Mouse (Mus musculus): ENCODE measurements at regions not wholly inside any gene's neighbourhood (a gene's known extent, or its start where the extent isn't known, plus 50 kb on each side); places are given as distances from the start of the nearest gene placed in this dataset.

DNA sequence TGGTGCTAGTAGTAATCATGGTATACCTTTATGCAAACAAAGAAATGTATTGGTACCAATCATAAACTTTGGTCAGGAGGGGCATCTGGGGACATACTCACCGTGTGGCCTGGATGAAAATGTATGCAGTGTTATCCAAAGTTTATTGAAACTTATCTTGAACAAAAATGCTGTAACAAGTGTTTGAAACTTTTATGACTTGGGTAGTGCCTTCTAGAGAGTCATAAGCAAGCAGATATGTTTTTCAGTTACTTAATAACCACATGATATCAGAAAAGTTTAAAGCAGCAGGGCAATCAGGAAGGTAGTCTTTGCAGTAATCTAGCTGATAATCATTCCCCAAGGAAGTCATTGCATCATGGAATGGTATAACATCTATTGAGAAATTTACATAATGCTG, 401.5 kb downstream of the Gm11232 start:
- H3K79me2 ChIP-seq (ENCODE audit: control insufficient read depth, insufficient read depth) = no peaks in the 10 kb centered on the region
- no peak overlapping the region for H3ac ChIP-seq (ENCODE audit: control insufficient read depth, insufficient read length, low read depth)
- H3K4me3 ChIP-seq (ENCODE audit: insufficient read depth, poor library complexity, severe bottlenecking) = no peak overlapping the region
- TF ChIP-seq MYOG (IDR thresholded peaks at IDR 0.05; ENCODE audit: control insufficient read depth, extremely low read depth, insufficient read length) (no peak), MAX (IDR thresholded peaks at IDR 0.05) (no peak), CEBPB (IDR thresholded peaks at IDR 0.05; ENCODE audit: low read depth) (no peak), FOSL1 (IDR thresholded peaks at IDR 0.05; ENCODE audit: insufficient read depth, low read length, poor library complexity, severe bottlenecking) (no peak), CTCF (IDR thresholded peaks at IDR 0.05; ENCODE audit: control insufficient read depth, insufficient read depth, insufficient read length) (no peak), USF1 (IDR thresholded peaks at IDR 0.05; ENCODE audit: low read depth) (no peak), MYOD1 (IDR thresholded peaks at IDR 0.05; ENCODE audit: control insufficient read depth, insufficient read length, low read depth) (no peak)
- no peaks in the 10 kb centered on the region for H3K27me3 ChIP-seq (ENCODE audit: control insufficient read depth, insufficient read depth, insufficient read length)
- H3K36me3 ChIP-seq (ENCODE audit: control insufficient read depth, insufficient read depth) = no peaks in the 10 kb centered on the region
- H3K79me3 ChIP-seq (ENCODE audit: low read depth) = no peaks in the 10 kb centered on the region

DNA sequence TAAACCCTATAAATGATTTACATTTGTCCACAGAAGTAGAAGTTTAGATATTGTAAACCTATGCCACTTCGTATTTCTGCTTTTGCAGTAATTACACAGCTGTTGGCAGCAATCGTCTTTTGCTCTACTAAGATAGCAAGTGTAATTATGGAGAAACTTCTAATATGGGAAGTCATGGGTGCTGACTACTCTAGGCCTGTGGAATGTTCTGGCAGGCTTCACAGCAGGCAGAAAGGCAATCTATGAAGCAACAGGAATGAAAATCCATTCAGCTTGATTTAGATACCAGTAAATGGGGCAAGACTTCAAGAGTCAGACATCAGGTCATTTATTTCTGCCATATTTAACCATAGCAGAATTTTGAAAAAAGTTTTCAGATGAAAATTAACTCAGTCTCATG, 405.9 kb downstream of the Gm11232 start:
- Histone ChIP-seq H3K27me3 (ENCODE audit: control insufficient read depth, insufficient read depth, insufficient read length) (no peaks in the 10 kb centered on the region), H3K79me3 (ENCODE audit: low read depth) (no peaks in the 10 kb centered on the region), H3ac (ENCODE audit: control insufficient read depth, insufficient read length, low read depth) (no peak overlapping the region), H3K36me3 (ENCODE audit: control insufficient read depth, insufficient read depth) (no peaks in the 10 kb centered on the region), H3K4me3 (ENCODE audit: insufficient read depth, poor library complexity, severe bottlenecking) (no peak overlapping the region), H3K79me2 (ENCODE audit: control insufficient read depth, insufficient read depth) (no peaks in the 10 kb centered on the region)
- TF ChIP-seq MYOG (IDR thresholded peaks at IDR 0.05; ENCODE audit: control insufficient read depth, extremely low read depth, insufficient read length) = no peak
- TF ChIP-seq CEBPB (IDR thresholded peaks at IDR 0.05; ENCODE audit: low read depth) = no peak
- TF ChIP-seq MAX (IDR thresholded peaks at IDR 0.05) = no peak
- no peak for TF ChIP-seq USF1 (IDR thresholded peaks at IDR 0.05; ENCODE audit: low read depth)

DNA sequence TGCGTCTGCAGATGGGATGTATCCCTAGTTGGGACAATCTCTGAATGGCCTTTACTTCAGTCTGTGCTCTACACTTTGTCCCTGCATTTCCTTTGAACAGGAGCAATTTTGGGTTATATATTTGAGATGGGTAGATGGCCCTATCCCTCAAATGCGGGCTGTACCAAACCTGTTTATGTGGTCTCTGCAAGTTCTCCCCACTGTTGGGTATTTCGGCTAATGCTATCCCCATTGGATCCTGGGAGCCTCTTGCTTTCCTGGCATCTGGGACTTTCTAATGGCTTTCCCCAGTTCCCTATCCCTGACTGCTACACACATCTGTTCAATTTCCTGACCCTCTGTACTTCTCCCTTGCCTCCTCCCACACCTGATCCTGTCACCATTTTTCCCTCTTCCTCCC, 414.7 kb downstream of the Gm11232 start:
- no peak overlapping the region for H3ac ChIP-seq (ENCODE audit: control insufficient read depth, insufficient read length, low read depth)
- H3K27me3 ChIP-seq (ENCODE audit: control insufficient read depth, insufficient read depth, insufficient read length) = no peaks in the 10 kb centered on the region
- no peak overlapping the region for H3K4me3 ChIP-seq (ENCODE audit: insufficient read depth, poor library complexity, severe bottlenecking)
- H3K79me2 ChIP-seq (ENCODE audit: control insufficient read depth, insufficient read depth) = no peaks in the 10 kb centered on the region
- H3K36me3 ChIP-seq (ENCODE audit: control insufficient read depth, insufficient read depth) = no peaks in the 10 kb centered on the region
- H3K79me3 ChIP-seq (ENCODE audit: low read depth) = no peaks in the 10 kb centered on the region
- TF ChIP-seq MYOG (IDR thresholded peaks at IDR 0.05; ENCODE audit: control insufficient read depth, extremely low read depth, insufficient read length) (no peak), USF1 (IDR thresholded peaks at IDR 0.05; ENCODE audit: low read depth) (no peak), CTCF (IDR thresholded peaks at IDR 0.05; ENCODE audit: control insufficient read depth, insufficient read depth, insufficient read length) (no peak), MYOD1 (IDR thresholded peaks at IDR 0.05; ENCODE audit: control insufficient read depth, insufficient read length, low read depth) (no peak)

DNA sequence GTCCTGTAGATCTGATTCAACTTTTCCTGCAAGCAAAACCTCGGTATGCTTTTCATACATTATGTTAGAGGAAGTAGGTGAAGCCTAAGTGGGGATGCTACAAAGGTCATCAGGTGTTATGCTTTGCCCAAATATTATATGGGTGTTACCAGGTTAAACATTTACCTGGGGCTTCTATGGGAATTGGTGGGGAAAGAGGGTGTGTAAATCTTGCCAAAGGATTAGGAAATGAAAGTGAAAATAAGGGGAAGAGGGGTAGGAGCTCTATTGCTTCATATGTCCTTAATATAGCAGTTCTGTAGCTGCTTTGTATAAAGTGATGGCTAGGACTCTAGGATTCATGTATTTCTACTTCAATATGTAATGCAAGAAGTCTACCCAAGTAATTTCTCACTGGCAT, 419.2 kb downstream of the Gm11232 start:
- TF ChIP-seq CEBPB (IDR thresholded peaks at IDR 0.05; ENCODE audit: low read depth) (no peak), CTCF (IDR thresholded peaks at IDR 0.05; ENCODE audit: control insufficient read depth, insufficient read depth, insufficient read length) (no peak), MAX (IDR thresholded peaks at IDR 0.05) (no peak), FOSL1 (IDR thresholded peaks at IDR 0.05; ENCODE audit: insufficient read depth, low read length, poor library complexity, severe bottlenecking) (no peak), USF1 (IDR thresholded peaks at IDR 0.05; ENCODE audit: low read depth) (no peak), MYOG (IDR thresholded peaks at IDR 0.05; ENCODE audit: control insufficient read depth, extremely low read depth, insufficient read length) (no peak), MYOD1 (IDR thresholded peaks at IDR 0.05; ENCODE audit: control insufficient read depth, insufficient read length, low read depth) (no peak)
- Histone ChIP-seq H3K4me3 (ENCODE audit: insufficient read depth, poor library complexity, severe bottlenecking) (no peak overlapping the region), H3K27me3 (ENCODE audit: control insufficient read depth, insufficient read depth, insufficient read length) (no peaks in the 10 kb centered on the region), H3K79me3 (ENCODE audit: low read depth) (no peaks in the 10 kb centered on the region), H3K79me2 (ENCODE audit: control insufficient read depth, insufficient read depth) (no peaks in the 10 kb centered on the region), H3K36me3 (ENCODE audit: control insufficient read depth, insufficient read depth) (no peaks in the 10 kb centered on the region), H3ac (ENCODE audit: control insufficient read depth, insufficient read length, low read depth) (no peak overlapping the region)

DNA sequence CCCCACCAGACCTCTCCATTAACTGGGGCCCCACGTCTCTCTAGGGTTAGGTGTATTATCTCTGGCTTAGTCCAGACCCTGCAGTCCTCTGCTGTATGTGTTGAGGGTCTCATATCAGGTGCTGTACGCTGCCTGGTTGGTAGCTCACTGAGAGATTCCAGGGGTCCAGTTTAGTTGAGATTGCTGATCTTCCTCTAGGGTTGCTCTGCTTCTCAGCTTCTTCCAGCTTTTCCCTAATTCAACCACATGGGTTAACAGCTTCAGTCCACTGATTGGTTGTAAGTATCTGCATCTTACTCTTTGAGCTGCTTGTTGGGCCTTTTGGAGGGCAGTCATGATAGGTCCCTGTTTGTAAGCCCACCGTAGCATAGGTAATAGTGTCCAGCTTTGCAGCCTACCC, 425.1 kb downstream of the Gm11232 start:
- Histone ChIP-seq H3K79me2 (ENCODE audit: control insufficient read depth, insufficient read depth) (no peaks in the 10 kb centered on the region), H3K36me3 (ENCODE audit: control insufficient read depth, insufficient read depth) (no peaks in the 10 kb centered on the region), H3K4me3 (ENCODE audit: insufficient read depth, poor library complexity, severe bottlenecking) (no peak overlapping the region), H3K79me3 (ENCODE audit: low read depth) (no peaks in the 10 kb centered on the region), H3K27me3 (ENCODE audit: control insufficient read depth, insufficient read depth, insufficient read length) (no peaks in the 10 kb centered on the region), H3ac (ENCODE audit: control insufficient read depth, insufficient read length, low read depth) (no peak overlapping the region)
- TF ChIP-seq CEBPB (IDR thresholded peaks at IDR 0.05; ENCODE audit: low read depth) = no peak
- TF ChIP-seq MYOD1 (IDR thresholded peaks at IDR 0.05; ENCODE audit: control insufficient read depth, insufficient read length, low read depth) = no peak
- TF ChIP-seq FOSL1 (IDR thresholded peaks at IDR 0.05; ENCODE audit: insufficient read depth, low read length, poor library complexity, severe bottlenecking) = no peak
- TF ChIP-seq CTCF (IDR thresholded peaks at IDR 0.05; ENCODE audit: control insufficient read depth, insufficient read depth, insufficient read length) = no peak
- TF ChIP-seq MAX (IDR thresholded peaks at IDR 0.05) = no peak
- TF ChIP-seq MYOG (IDR thresholded peaks at IDR 0.05; ENCODE audit: control insufficient read depth, extremely low read depth, insufficient read length) = no peak
- TF ChIP-seq USF1 (IDR thresholded peaks at IDR 0.05; ENCODE audit: low read depth) = no peak

DNA sequence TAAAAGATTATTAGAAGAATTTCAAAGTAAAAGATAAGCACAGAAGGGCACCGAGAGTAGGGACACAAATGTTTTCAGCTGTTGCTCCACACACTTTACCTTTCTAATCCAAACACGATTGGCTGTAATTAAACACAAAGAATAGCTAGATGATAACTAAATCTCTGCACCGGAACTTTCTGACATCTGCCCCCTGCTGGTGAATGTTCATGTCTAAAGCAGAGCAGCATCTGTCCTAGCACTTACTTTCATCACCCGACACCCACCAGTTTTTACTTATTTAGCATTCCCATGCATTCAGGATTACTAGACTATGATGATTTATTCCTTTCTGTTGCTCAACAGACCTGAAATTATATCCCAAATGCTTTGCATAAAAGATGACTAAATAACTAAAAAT, 425.7 kb downstream of the Gm11232 start:
- Histone ChIP-seq H3ac (ENCODE audit: control insufficient read depth, insufficient read length, low read depth) (no peak overlapping the region), H3K4me3 (ENCODE audit: insufficient read depth, poor library complexity, severe bottlenecking) (no peak overlapping the region), H3K36me3 (ENCODE audit: control insufficient read depth, insufficient read depth) (no peaks in the 10 kb centered on the region), H3K79me3 (ENCODE audit: low read depth) (no peaks in the 10 kb centered on the region), H3K79me2 (ENCODE audit: control insufficient read depth, insufficient read depth) (no peaks in the 10 kb centered on the region), H3K27me3 (ENCODE audit: control insufficient read depth, insufficient read depth, insufficient read length) (no peaks in the 10 kb centered on the region)
- TF ChIP-seq USF1 (IDR thresholded peaks at IDR 0.05; ENCODE audit: low read depth) = no peak
- no peak for TF ChIP-seq CTCF (IDR thresholded peaks at IDR 0.05; ENCODE audit: control insufficient read depth, insufficient read depth, insufficient read length)
- TF ChIP-seq CEBPB (IDR thresholded peaks at IDR 0.05; ENCODE audit: low read depth) = no peak
- TF ChIP-seq MYOG (IDR thresholded peaks at IDR 0.05; ENCODE audit: control insufficient read depth, extremely low read depth, insufficient read length) = no peak
- no peak for TF ChIP-seq FOSL1 (IDR thresholded peaks at IDR 0.05; ENCODE audit: insufficient read depth, low read length, poor library complexity, severe bottlenecking)
- TF ChIP-seq MAX (IDR thresholded peaks at IDR 0.05) = no peak
- no peak for TF ChIP-seq MYOD1 (IDR thresholded peaks at IDR 0.05; ENCODE audit: control insufficient read depth, insufficient read length, low read depth)
